12 mouse cellular contexts compared by ENCODE assay signal in the genomic region with DNA sequence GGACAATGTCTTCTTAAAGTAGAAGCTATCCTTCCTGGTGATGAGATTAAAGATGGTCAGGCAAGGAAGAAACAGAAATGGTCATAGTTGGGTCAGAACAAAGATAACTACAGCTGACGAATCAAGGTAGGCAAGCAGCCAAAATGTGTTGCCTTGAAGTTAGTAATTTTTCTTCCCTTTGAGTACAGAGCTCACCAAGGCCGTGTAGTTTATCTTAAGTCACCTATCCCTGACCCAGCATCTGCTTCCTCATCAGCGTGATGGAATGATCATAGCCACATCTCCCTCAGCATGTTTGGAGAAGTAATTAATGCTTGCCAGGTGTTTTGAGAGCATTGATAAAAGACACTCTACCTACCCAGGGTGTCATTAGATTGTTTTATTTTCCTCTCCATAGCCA. TPM values are rescaled to one million over a fixed set of nuclear protein-coding genes. Genes with fewer than 3 reads are reported as not detected.
"Had no signal": no experiment of that assay in that cellular context is flagged by ENCODE, and none has a peak within 500 bp of the region (broad histone marks: within the 10 kb centered on the region; RNA-seq: fewer than 3 reads in every experiment).

No protein-coding gene starts in this region.

- ATAC-seq: midbrain, embryonic 13.5 days had no signal

- H3K4me2 ChIP-seq: kidney, embryonic 15.5 days; limb, embryonic 15.5 days; midbrain, embryonic 13.5 days had no signal

- H3K4me3 ChIP-seq: kidney, embryonic 15.5 days; left cerebral cortex, adult 2 months; limb, embryonic 15.5 days; midbrain, embryonic 13.5 days had no signal

- H3K9ac ChIP-seq: kidney, embryonic 15.5 days; limb, embryonic 15.5 days; liver, embryonic 14.5 days; midbrain, embryonic 13.5 days had no signal

- H3K27me3 ChIP-seq: kidney, embryonic 15.5 days; limb, embryonic 15.5 days; midbrain, embryonic 13.5 days had no signal

- H3K36me3 ChIP-seq: kidney, embryonic 15.5 days; limb, embryonic 15.5 days; midbrain, embryonic 13.5 days had no signal

- H3K9me3 ChIP-seq: kidney, embryonic 15.5 days; limb, embryonic 15.5 days; midbrain, embryonic 13.5 days had no signal

- H3K4me1 ChIP-seq: limb, embryonic 15.5 days; midbrain, embryonic 13.5 days had no signal

- H3K27ac ChIP-seq: kidney, embryonic 15.5 days; left cerebral cortex, adult 2 months; limb, embryonic 15.5 days; liver, embryonic 14.5 days; midbrain, embryonic 13.5 days had no signal

- DNase-seq: kidney, adult 18-20 months; kidney, postnatal 14 days; lung, adult 18-20 months; lung, postnatal 36 days; right cerebral cortex, postnatal 4 days; thymus, postnatal 36 days had no signal

RNA-seq across cellular contexts. Expression of a gene that starts 52.1 kb away (rescaled TPM):
- total RNA-seq: megakaryocyte progenitor cell, adult 5-6 weeks had no signal
